Mouse (Mus musculus) C2C12 (cell line): ENCODE results near the gene Slc25a43. TPM values are rescaled to one million over a fixed set of nuclear protein-coding genes. Genes with fewer than 3 reads are reported as not detected.
"Not testable (repeated sequence)": the region's sequence is repeated elsewhere in the genome, so short reads cannot be mapped to it uniquely, and the experiment has no call there.

Source experiments
- H3K27me3 ChIP-seq: one replicate; pipeline ENCODE4 v1.6.1; 2011; ENCODE audit not compliant: control insufficient read depth, insufficient read depth, insufficient read length
- H3K36me3 ChIP-seq: one replicate; pipeline ENCODE4 v1.6.1; 2011; ENCODE audit not compliant: control insufficient read depth, insufficient read depth
- H3K4me3 ChIP-seq: one replicate; pipeline ENCODE4 v1.5.1; 2011; ENCODE audit warnings: mild to moderate bottlenecking, control low read depth; ENCODE audit not compliant: poor library complexity, insufficient read depth, severe bottlenecking
- H3K79me2 ChIP-seq: one replicate; pipeline ENCODE4 v1.6.1; 2011; ENCODE audit not compliant: control insufficient read depth, insufficient read depth
- H3K79me3 ChIP-seq: one replicate; pipeline ENCODE4 v1.6.1; 2011; ENCODE audit warnings: low read depth, control low read depth
- H3ac ChIP-seq: one replicate; pipeline ENCODE3; 2011; ENCODE audit warnings: low read depth; ENCODE audit not compliant: control insufficient read depth, insufficient read length
- CEBPB ChIP-seq: IDR thresholded peaks from one replicate; pipeline ENCODE4 v1.6.1; 2011; ENCODE audit warnings: low read depth, mild to moderate bottlenecking, control low read depth, moderate library complexity
- CTCF ChIP-seq: IDR thresholded peaks from one replicate; pipeline ENCODE4 v1.5.1; 2011; ENCODE audit not compliant: control insufficient read depth, insufficient read depth, insufficient read length
- FOSL1 ChIP-seq: IDR thresholded peaks from one replicate; pipeline ENCODE4 v1.8.0; 2011; ENCODE audit warnings: mild to moderate bottlenecking, low read length; ENCODE audit not compliant: poor library complexity, insufficient read depth, severe bottlenecking
- MAX ChIP-seq: IDR thresholded peaks from one replicate; pipeline ENCODE4 v1.6.1; 2011; ENCODE audit warnings: mild to moderate bottlenecking, control low read depth
- MYOD1 ChIP-seq: IDR thresholded peaks from one replicate; pipeline ENCODE4 v1.6.1; 2011; ENCODE audit warnings: low read depth; ENCODE audit not compliant: control insufficient read depth, insufficient read length
- MYOG ChIP-seq: IDR thresholded peaks from one replicate; pipeline ENCODE4 v1.6.1; 2011; ENCODE audit not compliant: control insufficient read depth, insufficient read length; ENCODE audit errors: extremely low read depth
- USF1 ChIP-seq: IDR thresholded peaks from one replicate; pipeline ENCODE4 v1.6.1; 2011; ENCODE audit warnings: low read depth, mild to moderate bottlenecking, control low read depth, moderate library complexity
- polyA plus RNA-seq: library from polyadenylated mRNA; unstranded; fragments of >200 nt; fragmentation: generic; extraction: Trizol; gene quantifications from one replicate; pipeline ENCODE4 v1.2.1, GENCODE M21; 2012; ENCODE audit warnings: missing spikeins

The Slc25a43 gene
- polyA plus RNA-seq, 1 experiment: 1.2 TPM

DNA sequence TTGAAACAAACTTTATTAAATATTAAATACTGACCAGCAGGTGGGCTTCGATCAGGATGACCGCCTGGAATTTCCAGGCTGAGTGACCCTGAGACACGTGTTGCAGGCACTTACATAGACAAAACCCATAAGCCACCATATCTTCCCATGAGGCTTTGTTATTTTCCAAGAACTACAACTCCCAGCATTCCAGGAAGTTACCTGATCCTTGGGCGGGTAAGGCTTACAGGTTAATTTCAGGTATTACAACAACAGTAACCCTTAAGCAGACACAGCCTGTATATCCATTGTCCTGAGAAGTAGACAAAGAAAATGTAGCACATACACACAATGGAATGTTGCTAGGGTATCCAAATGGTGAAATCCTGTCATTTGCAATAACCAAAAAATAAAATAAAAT is 45.9 kb downstream of the Slc25a43 start:
- no peaks in the 10 kb centered on the region for H3K79me2 ChIP-seq
- TF ChIP-seq CTCF (no peak), CEBPB (no peak), MYOD1 (no peak), USF1 (no peak), MYOG (no peak), FOSL1 (no peak), MAX (no peak)

DNA sequence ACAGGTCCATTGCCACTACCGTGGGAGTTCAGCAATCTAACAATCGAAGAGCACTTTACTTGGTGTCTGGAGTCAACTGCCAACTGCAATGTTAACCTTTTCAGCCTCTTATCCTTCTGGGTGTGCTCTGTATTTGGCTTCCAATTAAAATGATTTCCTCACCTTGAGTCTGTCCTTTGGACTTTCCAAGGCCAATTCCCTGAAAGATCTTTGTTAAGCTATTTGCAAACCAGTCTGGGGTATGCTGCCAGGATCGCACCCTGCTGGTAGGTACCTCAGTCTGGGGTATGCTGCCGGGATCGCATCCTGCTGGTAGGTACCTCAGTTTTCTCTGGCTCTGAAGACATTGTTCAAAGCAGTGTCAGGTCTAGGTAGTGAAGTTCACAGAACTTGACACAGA is 51.1 kb downstream of the Slc25a43 start:
- Histone ChIP-seq H3K79me2 (peaks cover 21% of the 10 kb centered on the region), H3K4me3 (no peak overlapping the region)
- no peak for TF ChIP-seq FOSL1
- no peak for TF ChIP-seq MYOD1
- no peak for TF ChIP-seq MAX
- TF ChIP-seq USF1: no peak
- no peak for TF ChIP-seq MYOG
- TF ChIP-seq CEBPB: no peak
- no peak for TF ChIP-seq CTCF

More for the DNA sequence above, 45.9 kb downstream of the Slc25a43 start:
- Histone ChIP-seq H3ac (no peak overlapping the region), H3K36me3 (no peaks in the 10 kb centered on the region), H3K27me3 (no peaks in the 10 kb centered on the region), H3K79me3 (no peaks in the 10 kb centered on the region), H3K4me3 (no peak overlapping the region)

DNA sequence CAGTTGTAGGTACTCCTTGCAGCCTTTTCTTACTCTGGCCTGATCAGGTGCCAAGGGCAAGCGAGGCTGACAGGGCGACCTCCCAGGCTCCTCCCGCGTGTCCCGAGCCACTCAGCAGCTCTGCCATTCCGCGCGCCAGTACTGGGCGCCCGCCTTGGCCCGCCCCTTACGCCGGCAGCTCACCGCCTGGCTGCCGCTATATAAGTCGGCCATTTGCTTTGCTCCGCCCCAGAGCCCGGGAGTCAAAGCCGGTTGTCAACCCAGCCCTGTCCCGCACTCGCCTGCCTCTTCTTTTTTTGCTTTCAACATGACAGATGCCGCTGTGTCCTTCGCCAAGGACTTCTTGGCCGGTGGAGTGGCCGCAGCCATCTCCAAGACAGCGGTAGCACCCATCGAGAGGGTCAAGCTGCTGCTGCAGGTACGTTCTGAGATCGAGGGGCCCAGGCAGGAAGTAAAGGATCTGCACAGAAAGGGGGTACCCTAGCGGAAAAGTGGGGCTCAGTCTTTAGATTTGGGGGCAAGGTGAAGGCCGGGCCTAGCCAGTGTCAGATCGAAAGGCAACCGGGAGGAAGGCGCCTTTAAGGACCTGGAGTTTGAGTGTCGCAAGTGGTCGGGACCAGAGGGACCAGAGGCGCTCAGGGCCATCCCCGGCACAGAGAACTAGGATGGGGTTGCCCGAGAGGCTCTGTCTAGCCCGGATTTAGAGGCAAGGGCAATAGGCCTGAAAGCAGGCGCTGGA is 52.1 kb downstream of the Slc25a43 start, which contains the start of gene Slc25a5:
Slc25a5 (plus strand) TSS at position 228 of the 739 bp plus-strand sequence.
- Histone ChIP-seq H3K4me3 (peak within 1 kb of the TSS; percentile 74), H3K27me3 (no peaks in the 10 kb centered on the region), H3K36me3 (peaks cover 20% of the 10 kb centered on the region), H3K79me3 (peaks cover 4% of the 10 kb centered on the region), H3ac (peak within 1 kb of the TSS; percentile 76), H3K79me2 (peaks cover 21% of the 10 kb centered on the region)
- no peak for TF ChIP-seq CTCF
- TF ChIP-seq FOSL1: no peak
- TF ChIP-seq USF1: no peak
- TF ChIP-seq CEBPB: no peak
- TF ChIP-seq MYOD1: no peak
- TF ChIP-seq MYOG: no peak
- no peak for TF ChIP-seq MAX

More for the DNA sequence above, 51.1 kb downstream of the Slc25a43 start:
- H3ac ChIP-seq: no peak overlapping the region
- H3K79me3 ChIP-seq: peaks cover 4% of the 10 kb centered on the region
- H3K36me3 ChIP-seq: peaks cover 20% of the 10 kb centered on the region
- H3K27me3 ChIP-seq: no peaks in the 10 kb centered on the region

DNA sequence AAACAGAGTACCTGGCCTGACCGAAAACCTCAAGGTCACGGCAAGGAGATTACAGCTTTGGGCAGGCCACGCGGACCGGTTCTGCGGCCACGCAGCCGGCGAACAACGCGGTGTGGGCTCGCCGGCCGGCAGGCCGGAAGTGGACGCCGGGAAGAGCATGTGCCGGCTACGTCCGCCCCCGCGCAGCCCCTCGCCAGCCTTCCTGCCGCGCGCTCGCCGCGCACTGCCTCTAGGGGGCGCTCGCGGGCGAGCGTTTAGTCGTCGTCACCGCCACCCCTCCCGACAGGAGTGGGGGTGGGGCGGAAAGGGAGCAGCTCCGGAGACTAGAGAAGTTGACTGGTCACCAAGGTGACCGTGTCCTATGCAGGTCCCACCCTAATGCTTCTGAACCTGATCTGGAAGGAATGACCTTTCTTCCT is 52.7 kb downstream of the Slc25a43 start:
- Histone ChIP-seq H3K79me2 (peaks cover 21% of the 10 kb centered on the region), H3ac (peak overlapping the region; percentile 76), H3K79me3 (peaks cover 4% of the 10 kb centered on the region), H3K4me3 (peak overlapping the region; percentile 74), H3K27me3 (no peaks in the 10 kb centered on the region), H3K36me3 (peaks cover 20% of the 10 kb centered on the region)
- TF ChIP-seq FOSL1 (no peak), MAX (peak; percentile 67), MYOD1 (no peak), CEBPB (no peak), MYOG (no peak), CTCF (peak; percentile 92), USF1 (no peak)

GRCm38 (mm10) chrX:36796734-36797133 is 53.3 kb downstream of the Slc25a43 start:
- Histone ChIP-seq H3K79me2 (peaks cover 21% of the 10 kb centered on the region), H3ac (peak overlapping the region; percentile 76), H3K4me3 (peak overlapping the region; percentile 74), H3K36me3 (peaks cover 20% of the 10 kb centered on the region)
- H3K27me3 ChIP-seq, H3K79me3 ChIP-seq: not testable (repeated sequence)
